Mouse (Mus musculus) cerebellum, postnatal 14 days (tissue): ENCODE data around the gene Sfmbt2.

Experiments
- DNase-seq, 2 experiments: peaks; one replicate each; pipeline ENCODE4 v3.0.0; 2021; ENCODE audit warnings: mixed read lengths in 2 of 2

Sfmbt2 gene

GRCm38 (mm10) chr2:10569392-10569791, 199.1 kb downstream of the Sfmbt2 start:
- peak; percentile 12 to 14 for DNase-seq

- DNase-seq: no peak
These were observed 202.0 kb downstream of the Sfmbt2 start for GRCm38 (mm10) chr2:10572311-10572710.

DNA sequence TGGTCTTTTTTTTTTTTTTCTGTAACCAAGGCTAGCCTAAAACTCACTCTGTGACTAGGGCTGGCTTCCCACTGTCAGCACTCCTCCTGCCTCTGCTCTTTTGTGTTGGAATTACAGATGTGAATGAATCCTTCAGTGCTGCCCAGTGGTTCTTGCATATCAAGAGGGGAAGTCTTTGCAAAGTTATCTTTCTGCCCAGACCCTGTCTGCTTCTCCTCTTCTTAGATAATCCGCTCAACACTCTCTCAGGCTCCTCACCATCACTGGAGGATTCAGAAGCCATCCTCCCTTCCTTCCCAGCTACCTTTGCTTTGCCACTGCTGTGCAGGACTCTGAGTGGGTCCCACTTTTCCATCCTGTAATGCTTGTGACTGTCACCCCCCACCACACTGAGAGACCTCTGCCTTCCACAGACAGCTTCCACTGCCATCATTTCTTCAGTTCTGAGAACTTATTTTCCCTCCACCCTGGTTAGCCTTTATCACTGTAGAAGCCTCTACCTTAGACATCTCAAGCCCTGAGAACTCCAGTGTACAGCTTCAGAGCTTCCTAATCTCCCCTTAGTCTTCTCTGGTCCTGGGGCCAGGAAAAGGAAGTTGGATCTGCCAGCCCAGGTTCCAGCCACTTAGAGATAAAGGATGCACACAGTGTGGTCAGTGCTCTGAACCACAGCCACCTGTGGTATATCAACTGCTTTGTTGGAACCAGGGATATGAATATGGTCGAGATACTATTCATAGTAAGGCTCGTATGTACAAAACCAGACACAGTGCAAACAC, 205.8 kb downstream of the Sfmbt2 start:
- no peak for DNase-seq

DNA sequence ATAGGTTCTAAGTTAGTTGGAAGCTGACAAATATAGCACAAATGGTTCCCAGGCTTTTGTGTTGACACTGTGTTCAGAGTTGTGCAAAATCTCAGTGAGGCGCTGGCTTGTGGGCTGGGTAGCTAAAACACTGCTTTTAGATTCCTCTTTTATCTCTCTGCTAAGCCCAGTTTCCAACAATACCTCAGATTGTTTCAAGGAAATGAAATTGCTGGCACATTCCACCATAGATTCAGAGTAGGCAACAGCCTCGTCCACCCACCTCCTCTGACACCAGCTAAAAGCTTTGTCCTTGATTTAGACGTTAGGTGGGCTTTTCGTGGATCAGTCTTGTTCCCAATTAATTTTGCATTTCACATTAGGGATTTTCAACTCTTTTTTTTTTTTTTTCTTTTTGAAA, 212.4 kb downstream of the Sfmbt2 start:
- DNase-seq: no peak

DNA sequence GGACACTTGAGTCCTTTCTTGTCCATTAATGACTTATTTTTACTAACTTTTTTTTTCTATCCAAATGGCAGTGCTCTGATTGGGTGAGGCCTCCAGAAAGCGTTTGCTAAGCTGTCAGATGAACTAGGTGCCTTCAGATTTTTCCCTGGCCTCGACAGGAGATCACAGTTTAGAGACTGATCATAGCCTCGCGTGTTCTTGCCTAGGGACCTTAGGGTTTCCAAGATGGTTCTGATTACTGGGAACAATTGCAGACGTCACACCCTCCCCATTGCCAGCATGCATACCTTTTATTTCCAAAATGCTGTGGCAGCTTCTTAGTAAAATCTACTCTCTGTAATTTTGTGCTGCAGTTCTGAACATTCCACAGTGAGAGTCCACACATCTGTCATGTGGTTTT, 212.8 kb downstream of the Sfmbt2 start:
- DNase-seq: no peak

GRCm38 (mm10) chr2:10591310-10591709, 221.0 kb downstream of the Sfmbt2 start:
- peak; percentile 31 to 41 for DNase-seq

DNA sequence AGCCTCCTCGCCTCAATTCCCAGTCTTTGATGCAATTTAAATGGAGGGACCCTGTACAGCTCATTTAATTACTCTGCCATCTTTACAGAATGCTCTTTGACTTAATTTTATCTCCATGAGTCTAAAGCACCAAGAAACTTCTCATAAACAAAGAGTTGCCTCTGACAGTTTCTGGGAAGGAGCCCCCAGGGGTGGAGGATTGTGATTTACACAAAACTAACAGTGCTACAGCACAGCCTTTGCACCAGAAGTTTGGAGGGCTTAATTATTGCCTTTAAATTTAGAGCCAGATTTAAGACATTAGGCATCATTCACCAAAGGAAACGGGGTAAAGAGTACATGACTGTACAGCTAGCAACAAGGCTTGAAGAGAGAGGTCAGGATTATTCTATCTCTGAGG, 245.2 kb downstream of the Sfmbt2 start:
- no peak for DNase-seq
